Mouse (Mus musculus) CH12.LX (cell line): Measurements from ENCODE around the gene Imp4. TPM values are rescaled to one million over a fixed set of nuclear protein-coding genes. Genes with fewer than 3 reads are reported as not detected.

Experiments
- DNase-seq: peaks from one replicate; pipeline ENCODE4 v3.0.0-alpha.2; 2013; ENCODE audit errors: extremely low read depth
- H3K27ac ChIP-seq: 2 replicates; pipeline ENCODE4 v1.5.1; 2012; ENCODE audit warnings: low read depth, mild to moderate bottlenecking, control low read depth, moderate library complexity; ENCODE audit not compliant: insufficient read depth
- H3K27me3 ChIP-seq: replicated peaks from 2 replicates; pipeline ENCODE3; 2012; ENCODE audit warnings: inconsistent platforms
- H3K36me3 ChIP-seq, 2 experiments: replicated peaks in 1 of 2; 2 replicates each; pipeline versions ENCODE3 to v1.6.1; 2012; ENCODE audit warnings: inconsistent platforms in 1 of 2, low read length in 1 of 2, mild to moderate bottlenecking in 1 of 2, mixed read lengths in 1 of 2, moderate library complexity in 1 of 2; ENCODE audit not compliant: control insufficient read depth in 1 of 2, insufficient read depth in 1 of 2
- H3K4me1 ChIP-seq, 2 experiments: 2 replicates each; pipeline ENCODE4 v1.6.1; 2012; ENCODE audit warnings: inconsistent platforms in 1 of 2, moderate library complexity in 1 of 2; ENCODE audit not compliant: insufficient read depth in 2 of 2, control insufficient read depth in 1 of 2
- H3K4me2 ChIP-seq: 2 replicates; pipeline ENCODE4 v1.6.1; 2012; ENCODE audit warnings: low read depth, mild to moderate bottlenecking, control low read depth; ENCODE audit not compliant: poor library complexity, insufficient read depth, severe bottlenecking
- H3K4me3 ChIP-seq, 3 experiments: fragments of 150-350 bp in 1 of 3; sonication (generic) in 1 of 3; replicated peaks in 1 of 3; 2 replicates each; pipeline versions ENCODE3 to v1.5.1; 2011 to 2012; ENCODE audit warnings: low read depth in 2 of 3, low read length in 2 of 3, mild to moderate bottlenecking in 2 of 3, moderate library complexity in 2 of 3, control low read depth in 1 of 3, improper control_type of control experiment in 1 of 3, inconsistent platforms in 1 of 3, mixed read lengths in 1 of 3; ENCODE audit not compliant: poor library complexity in 1 of 3
- H3K79me2 ChIP-seq: replicated peaks from 2 replicates; pipeline ENCODE4 v1.6.1; 2012; ENCODE audit warnings: mild to moderate bottlenecking, moderate library complexity; ENCODE audit not compliant: control insufficient read depth, poor library complexity, insufficient read depth, severe bottlenecking; ENCODE audit errors: extremely low read depth
- H3K9ac ChIP-seq: 2 replicates; pipeline ENCODE4 v1.6.1; 2012; ENCODE audit warnings: low read depth, mild to moderate bottlenecking, control low read depth, moderate library complexity; ENCODE audit not compliant: insufficient read depth
- H3K9me3 ChIP-seq: replicated peaks from 2 replicates; pipeline ENCODE3; 2012; ENCODE audit warnings: low read length, inconsistent platforms, mixed read lengths
- CHD2 ChIP-seq: IDR thresholded peaks from 2 replicates; pipeline ENCODE4 v1.6.1; 2011; ENCODE audit warnings: low read length, improper control_type of control experiment
- CTCF ChIP-seq, 2 experiments: IDR thresholded peaks in 1 of 2; conservative IDR thresholded peaks in 1 of 2; 2 replicates each; pipeline ENCODE4 v1.5.1; 2011 to 2012; ENCODE audit warnings: low read depth in 2 of 2, low read length in 2 of 2, improper control_type of control experiment in 1 of 2, inconsistent platforms in 1 of 2, mild to moderate bottlenecking in 1 of 2, moderate library complexity in 1 of 2
- E2F4 ChIP-seq: IDR thresholded peaks from 2 replicates; pipeline ENCODE4 v1.6.1; 2011; ENCODE audit warnings: low read depth, low read length, improper control_type of control experiment; ENCODE audit not compliant: insufficient replicate concordance
- EP300 ChIP-seq: IDR thresholded peaks from 2 replicates; pipeline ENCODE4 v1.6.1; 2011; ENCODE audit warnings: low read length, improper control_type of control experiment
- ETS1 ChIP-seq: conservative IDR thresholded peaks from 2 replicates; pipeline ENCODE4 v1.6.1; 2012; ENCODE audit warnings: low read depth, mild to moderate bottlenecking, inconsistent platforms, low read length, improper control_type of control experiment, moderate library complexity
- GABPA ChIP-seq: IDR thresholded peaks from 2 replicates; pipeline ENCODE4 v1.6.1; 2012; ENCODE audit warnings: low read depth, low read length, improper control_type of control experiment, inconsistent platforms; ENCODE audit not compliant: insufficient replicate concordance
- HCFC1 ChIP-seq: IDR thresholded peaks from 2 replicates; pipeline ENCODE4 v1.6.1; 2012; ENCODE audit warnings: low read depth, mild to moderate bottlenecking, inconsistent platforms, low read length, improper control_type of control experiment
- IRF4 ChIP-seq: IDR thresholded peaks from 2 replicates; pipeline ENCODE4 v1.6.1; 2014; ENCODE audit warnings: low read depth, mild to moderate bottlenecking, inconsistent platforms, low read length, improper control_type of control experiment
- JUN ChIP-seq: IDR thresholded peaks from 2 replicates; pipeline ENCODE4 v1.6.1; 2011; ENCODE audit warnings: low read depth, mild to moderate bottlenecking, low read length, improper control_type of control experiment, moderate library complexity; ENCODE audit not compliant: insufficient read depth
- JUND ChIP-seq: conservative IDR thresholded peaks from 2 replicates; pipeline ENCODE4 v1.6.1; 2011; ENCODE audit warnings: low read depth, low read length, improper control_type of control experiment
- KAT2A ChIP-seq: IDR thresholded peaks from 2 replicates; pipeline ENCODE4 v1.6.1; 2012; ENCODE audit warnings: low read length, improper control_type of control experiment, inconsistent platforms; ENCODE audit not compliant: insufficient replicate concordance
- MAFK ChIP-seq: IDR thresholded peaks from 2 replicates; pipeline ENCODE4 v1.6.1; 2011; ENCODE audit warnings: low read length, improper control_type of control experiment; ENCODE audit not compliant: insufficient replicate concordance
- MAX ChIP-seq: IDR thresholded peaks from 2 replicates; pipeline ENCODE4 v1.6.1; 2011; ENCODE audit warnings: low read length, improper control_type of control experiment
- MXI1 ChIP-seq: IDR thresholded peaks from 2 replicates; pipeline ENCODE4 v1.6.1; 2011; ENCODE audit warnings: mild to moderate bottlenecking, low read depth, low read length, improper control_type of control experiment
- NRF1 ChIP-seq: IDR thresholded peaks from 2 replicates; pipeline ENCODE4 v1.6.1; 2014; ENCODE audit warnings: low read depth, mild to moderate bottlenecking, inconsistent platforms, low read length, improper control_type of control experiment, moderate library complexity
- PAX5 ChIP-seq: IDR thresholded peaks from 2 replicates; pipeline ENCODE4 v1.6.1; 2012; ENCODE audit warnings: low read length, inconsistent platforms, mixed read lengths
- POLR2A ChIP-seq: IDR thresholded peaks from 2 replicates; pipeline ENCODE4 v1.6.1; 2011; ENCODE audit warnings: low read depth, mild to moderate bottlenecking, improper control_type of control experiment, low read length
- POLR2AphosphoS2 ChIP-seq: IDR thresholded peaks from 2 replicates; pipeline ENCODE4 v1.6.1; 2011; ENCODE audit warnings: low read depth, low read length, improper control_type of control experiment
- RCOR1 ChIP-seq: conservative IDR thresholded peaks from 2 replicates; pipeline ENCODE4 v1.6.1; 2012; ENCODE audit warnings: low read depth, mild to moderate bottlenecking, inconsistent platforms, low read length, improper control_type of control experiment
- SMC3 ChIP-seq: IDR thresholded peaks from 2 replicates; pipeline ENCODE4 v1.6.1; 2011; ENCODE audit warnings: low read depth, low read length, improper control_type of control experiment
- TBP ChIP-seq: conservative IDR thresholded peaks from 2 replicates; pipeline ENCODE4 v1.6.1; 2011; ENCODE audit warnings: low read depth, low read length, improper control_type of control experiment
- TCF12 ChIP-seq: IDR thresholded peaks from 2 replicates; pipeline ENCODE4 v1.6.1; 2014; ENCODE audit warnings: low read depth, mild to moderate bottlenecking, inconsistent platforms, low read length, improper control_type of control experiment
- UBTF ChIP-seq: IDR thresholded peaks from 2 replicates; pipeline ENCODE4 v1.6.1; 2012; ENCODE audit warnings: low read depth, mild to moderate bottlenecking, inconsistent platforms, low read length, improper control_type of control experiment, moderate library complexity
- USF1 ChIP-seq: IDR thresholded peaks from 2 replicates; pipeline ENCODE4 v1.6.1; 2014; ENCODE audit warnings: low read depth, mild to moderate bottlenecking, inconsistent platforms, low read length, improper control_type of control experiment
- USF2 ChIP-seq: conservative IDR thresholded peaks from 2 replicates; pipeline ENCODE4 v1.6.1; 2011; ENCODE audit warnings: low read depth, low read length, improper control_type of control experiment
- ZC3H11A ChIP-seq: IDR thresholded peaks from 2 replicates; pipeline ENCODE4 v1.6.1; 2012; ENCODE audit warnings: low read depth, mild to moderate bottlenecking, inconsistent platforms, low read length, improper control_type of control experiment
- ZKSCAN1 ChIP-seq: IDR thresholded peaks from 2 replicates; pipeline ENCODE4 v1.6.1; 2012; ENCODE audit warnings: low read depth, inconsistent platforms, low read length, improper control_type of control experiment, borderline replicate concordance
- ZMIZ1 ChIP-seq: IDR thresholded peaks from 2 replicates; pipeline ENCODE4 v1.6.1; 2012; ENCODE audit warnings: low read depth, mild to moderate bottlenecking, inconsistent platforms, low read length, improper control_type of control experiment
- dilution Hi-C: fragments of 300-500 bp; cut with MboI; formaldehyde crosslinking; loops from 2 replicates; pipeline ENCODE4 v1.14.3; 2020; ENCODE audit warnings: low sequenced_read_pairs; ENCODE audit not compliant: extremely low pct_unique_long_range_greater_than_20kb, extremely low pct_ligation_motif_present
- in situ Hi-C: fragments of 300-500 bp; cut with MboI; formaldehyde crosslinking; loops from 3 replicates; pipeline ENCODE4 v1.14.3; 2019; ENCODE audit warnings: low sequenced_read_pairs, low pct_ligation_motif_present, low pct_unique_long_range_greater_than_20kb, mixed read lengths
- polyA plus RNA-seq: library from polyadenylated mRNA; unstranded; fragments of >175 nt; gene quantifications from 2 replicates; pipeline ENCODE4 v1.2.1, GENCODE M21; 2012; ENCODE audit warnings: low read depth; ENCODE audit not compliant: insufficient read length
- total RNA-seq, 2 experiments: library from RNA; depleted of rRNA; stranded (reverse); fragments of 300-350 nt in 1 of 2; fragments of >200 nt in 1 of 2; gene quantifications; 2 replicates each; pipeline ENCODE4 v1.2.3; 2012 to 2014

Imp4 gene
- total and polyA plus RNA-seq, 3 experiments = 91.0 to 199 (median 107) TPM

DNA sequence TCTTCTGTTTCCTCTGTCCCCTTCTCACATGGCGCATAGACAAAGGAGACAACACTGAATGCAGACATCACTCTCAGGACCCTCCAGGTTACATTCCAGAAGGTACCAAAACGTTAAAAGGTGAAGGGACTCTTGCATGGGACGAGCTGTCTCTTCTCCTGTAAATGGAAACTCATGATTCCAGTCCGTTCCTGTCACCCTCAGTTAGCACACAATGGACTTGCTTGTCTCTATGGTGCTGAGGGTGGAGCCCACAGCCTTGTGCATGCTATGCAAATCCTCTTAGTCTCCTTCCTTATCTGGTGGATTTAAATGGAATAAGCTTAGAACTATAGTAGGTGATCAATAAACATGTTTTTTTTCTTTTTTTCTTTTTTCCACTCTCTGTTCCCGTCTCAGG lies 30.1 kb downstream of the Imp4 start:
- peaks cover 9% of the 10 kb centered on the region for H3K79me2 ChIP-seq
- H3K4me3 ChIP-seq = no peak overlapping the region
- peaks cover 0 to 23% of the 10 kb centered on the region in 2 experiments for H3K36me3 ChIP-seq
- no peak for TF ChIP-seq POLR2A
- no peak for TF ChIP-seq MXI1
- TF ChIP-seq NRF1 = no peak
- TF ChIP-seq ZC3H11A = no peak
- no peak for TF ChIP-seq CTCF (conservative IDR thresholded peaks at IDR 0.05 in 1 of 2, IDR thresholded peaks at IDR 0.05 in 1 of 2; ENCODE audit: low read depth in 2 of 2, low read length in 2 of 2)
- TF ChIP-seq MAX = no peak
- TF ChIP-seq POLR2AphosphoS2 = no peak
- TF ChIP-seq ETS1 = no peak
- TF ChIP-seq TCF12 = no peak
- TF ChIP-seq PAX5 = no peak
- no peak for TF ChIP-seq JUN
- TF ChIP-seq ZMIZ1 = no peak
- no peak for TF ChIP-seq IRF4
- no peak for TF ChIP-seq GABPA
- TF ChIP-seq MAFK = no peak
- H3K4me2 ChIP-seq = no peak overlapping the region
- no peaks in the 10 kb centered on the region for H3K27me3 ChIP-seq
- peaks cover 17 to 66% of the 10 kb centered on the region in 2 experiments for H3K4me1 ChIP-seq
- in situ Hi-C loops (no loop called here), dilution Hi-C loops (no loop called here)
- DNase-seq = no peak
- no peaks in the 10 kb centered on the region for H3K9me3 ChIP-seq
- no peak overlapping the region for H3K9ac ChIP-seq
- no peak overlapping the region for H3K27ac ChIP-seq

DNA sequence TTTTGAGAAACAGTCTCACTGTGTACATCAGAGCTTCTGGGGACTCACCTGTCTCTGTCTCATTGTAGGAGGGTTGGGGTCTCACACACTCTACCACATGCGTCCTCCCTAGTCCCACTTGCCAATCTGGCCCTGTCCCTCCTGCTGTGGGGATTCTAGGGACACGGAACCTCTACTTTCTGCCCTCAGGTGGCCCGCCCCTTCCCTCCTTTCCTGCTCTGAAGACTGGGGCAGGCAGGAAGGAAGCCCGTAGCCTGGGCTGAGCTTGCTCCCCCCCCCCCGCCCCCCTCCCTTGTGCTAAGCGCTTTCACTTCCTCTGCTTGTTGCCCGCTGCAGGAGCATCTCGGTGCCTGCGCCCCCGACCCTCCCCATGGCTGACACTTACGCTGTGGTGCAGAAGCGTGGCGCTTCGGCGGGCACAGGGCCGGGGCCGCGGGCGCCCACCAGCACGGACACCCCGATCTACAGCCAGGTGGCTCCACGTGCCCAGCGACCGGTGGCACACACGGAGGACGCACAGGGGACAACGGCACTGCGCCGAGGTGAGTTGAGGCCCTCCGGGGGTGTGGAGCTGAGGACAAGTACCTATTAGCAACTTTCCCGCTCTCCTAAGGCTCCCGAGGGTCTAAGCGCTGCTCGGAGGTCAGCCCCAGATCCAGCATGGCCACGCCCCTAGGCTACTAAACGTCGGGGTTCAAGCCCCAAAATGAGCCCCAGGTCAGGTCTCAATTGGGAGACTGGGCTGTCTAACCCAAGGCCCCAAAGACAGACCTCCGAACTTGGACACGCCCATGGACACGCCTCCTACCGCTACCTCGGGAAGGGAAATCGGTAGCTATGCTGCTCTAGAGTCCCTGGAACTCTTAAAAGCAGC lies 33.0 kb downstream of the Imp4 start:
- peak; percentile 85 for DNase-seq
- H3K4me1 ChIP-seq = peaks cover 14 to 64% of the 10 kb centered on the region in 2 experiments
- in situ Hi-C loops (no loop called here), dilution Hi-C loops (no loop called here)
- H3K27ac ChIP-seq = peak overlapping the region; percentile 78
- peak overlapping the region; percentile 77 to 83 (median 80) for H3K4me3 ChIP-seq
- no peaks in the 10 kb centered on the region for H3K27me3 ChIP-seq
- peaks cover 2 to 40% of the 10 kb centered on the region in 2 experiments for H3K36me3 ChIP-seq
- H3K9ac ChIP-seq = peak overlapping the region; percentile 72
- peak overlapping the region; percentile 66 for H3K4me2 ChIP-seq
- peaks cover 9% of the 10 kb centered on the region for H3K79me2 ChIP-seq
- H3K9me3 ChIP-seq = no peaks in the 10 kb centered on the region
- TF ChIP-seq GABPA (no peak), CHD2 (no peak), USF2 (no peak), KAT2A (no peak), IRF4 (peak; percentile 93), E2F4 (no peak), PAX5 (no peak), UBTF (no peak), USF1 (no peak), JUND (no peak), MXI1 (peak; percentile 82), EP300 (no peak; the same call in none of the 2 replicates), NRF1 (no peak), MAX (peak; percentile 37; the same call in 1 of the 2 replicates), HCFC1 (peak; percentile 60), POLR2AphosphoS2 (peak; percentile 65; the same call in 1 of the 2 replicates), POLR2A (peak; percentile 67), CTCF (conservative IDR thresholded peaks at IDR 0.05 in 1 of 2, IDR thresholded peaks at IDR 0.05 in 1 of 2; ENCODE audit: low read depth in 2 of 2, low read length in 2 of 2) (no peak), ZMIZ1 (peak; percentile 24), ZKSCAN1 (no peak), SMC3 (no peak), TCF12 (peak; percentile 64), ETS1 (no peak), ZC3H11A (no peak), TBP (0 out of 2 replicates have a peak, but pooled peaks have one; percentile 42), MAFK (no peak), RCOR1 (no peak)
